Mouse (Mus musculus): ENCODE measurements around the gene Rab11fip3. TPM values are rescaled to one million over a fixed set of nuclear protein-coding genes. Genes with fewer than 3 reads are reported as not detected.

Gene Rab11fip3
- 46.4 and 91.6 TPM in 2 replicates for polyA plus RNA-seq (2012; rRNA removed; ENCODE audit: low replicate concordance)

DNA sequence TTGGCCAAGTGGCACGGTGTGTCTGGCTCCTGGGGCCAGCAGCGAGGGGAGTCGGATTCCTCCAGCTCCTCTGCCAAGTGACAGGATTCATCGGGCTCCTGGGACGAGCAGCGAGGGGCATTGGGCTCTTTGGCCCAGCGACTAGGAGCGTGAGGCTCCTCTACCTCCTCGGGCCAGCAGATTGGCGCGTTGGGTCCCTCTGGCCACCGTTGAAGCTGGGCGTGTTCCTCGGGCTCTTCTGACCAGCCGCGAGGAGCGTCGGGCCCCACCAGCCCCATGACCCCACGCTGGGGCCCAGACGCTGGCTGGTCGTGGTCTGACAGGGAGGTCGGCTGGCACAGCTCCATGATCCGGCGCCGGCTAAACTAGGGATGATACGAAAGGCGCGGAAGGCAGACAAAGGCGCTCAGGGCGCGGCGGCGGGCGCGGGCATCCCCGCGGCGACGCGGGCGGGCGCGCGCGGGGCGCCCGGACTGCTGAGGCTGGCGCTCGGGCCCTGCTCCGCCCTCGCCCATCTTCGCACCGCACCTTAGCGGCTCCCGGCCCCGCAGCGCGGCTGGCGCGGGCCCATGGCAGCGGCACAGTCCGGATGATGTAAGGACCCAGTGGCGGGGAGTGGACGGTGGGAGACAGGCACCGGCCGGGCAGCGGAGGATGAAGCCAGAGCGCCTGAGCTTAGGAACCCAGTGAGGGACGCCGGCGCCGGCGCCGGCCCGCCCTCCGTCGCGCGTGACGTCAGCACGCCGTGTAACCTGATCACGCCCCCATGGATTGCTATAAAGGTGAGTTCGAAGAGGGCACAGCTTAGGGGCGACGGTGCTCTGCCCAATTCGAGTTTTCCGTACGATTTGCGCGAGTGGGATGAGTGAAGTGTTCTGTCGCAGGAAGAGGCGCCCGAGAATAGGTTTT is at the start of gene Rab11fip3:
Rab11fip3 (minus strand) TSS at position 725 of the 909 bp plus-strand sequence.

DNA sequence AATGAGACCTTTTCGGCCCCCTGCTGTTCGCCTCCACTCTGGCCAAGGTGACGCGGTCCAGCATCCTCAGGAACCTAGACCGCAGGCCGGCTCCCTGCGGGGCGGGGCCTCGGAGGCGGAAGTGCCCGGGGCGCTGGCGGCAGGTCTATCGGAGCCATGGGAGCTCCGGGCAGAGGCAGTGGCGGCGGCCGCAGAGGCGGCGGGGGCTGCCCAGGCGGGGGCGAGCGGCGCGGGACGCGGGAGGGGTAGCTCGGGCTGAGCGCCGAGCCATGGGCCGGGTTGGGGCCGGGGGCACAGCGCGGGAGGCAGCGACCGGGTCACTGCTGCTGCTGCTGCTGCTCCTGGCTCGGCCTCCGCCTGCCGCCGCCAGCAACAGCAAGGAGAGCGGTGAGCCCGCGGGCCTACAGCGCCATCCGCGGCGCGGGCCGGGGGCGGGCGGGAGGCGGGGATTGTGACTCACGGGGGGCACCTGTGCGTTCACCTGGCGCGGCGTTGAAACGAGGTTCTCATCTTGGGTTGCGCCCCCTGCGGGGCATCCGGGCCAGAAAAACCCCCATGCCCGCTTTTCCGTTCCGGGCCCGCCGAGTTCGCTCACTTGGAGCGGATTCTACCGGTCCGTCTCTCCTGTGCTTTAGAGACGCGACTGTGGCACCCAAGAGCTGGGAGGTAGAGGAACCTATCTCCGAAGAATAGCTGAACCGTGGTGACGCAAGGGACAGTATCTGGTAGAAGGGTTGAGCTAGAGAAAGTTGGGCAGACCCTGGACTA is 44.0 kb upstream of the Rab11fip3 start, which contains the start of gene Tmem8:
Tmem8 (plus strand) TSS at position 119 of the 768 bp plus-strand sequence.

DNA sequence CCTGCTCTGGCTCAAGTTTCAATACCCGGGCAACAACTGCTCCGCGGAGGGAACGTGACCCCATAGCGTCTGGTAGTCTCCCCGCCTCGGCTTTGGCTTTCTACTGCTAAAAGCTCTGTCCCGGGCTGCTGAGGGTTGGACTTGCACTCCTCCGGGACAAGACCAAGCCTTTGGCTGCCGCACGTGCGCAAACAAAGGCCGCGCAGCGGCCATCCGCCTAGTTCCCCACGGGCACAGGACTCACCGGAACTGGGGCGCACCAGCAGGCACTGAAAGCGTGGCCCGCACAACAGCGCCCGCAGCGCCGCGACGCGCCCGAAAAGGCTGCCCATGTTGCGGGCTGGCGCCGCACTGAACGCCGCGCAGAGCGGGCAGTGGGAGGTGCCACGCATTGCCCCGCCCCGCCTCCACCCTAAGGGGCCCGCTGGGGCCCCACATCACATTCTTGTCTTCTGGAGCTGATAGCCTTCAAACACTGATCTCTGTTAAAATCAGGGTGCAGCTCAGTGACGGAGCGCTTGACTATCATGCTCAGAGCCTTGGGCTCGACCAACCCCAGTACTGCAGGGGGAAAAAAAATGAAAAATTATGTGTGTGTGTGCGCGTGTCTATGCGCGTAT is 25.9 kb upstream of the Rab11fip3 start, which contains the start of gene Nme4:
Nme4 (minus strand) TSS at position 482 of the 620 bp plus-strand sequence.

DNA sequence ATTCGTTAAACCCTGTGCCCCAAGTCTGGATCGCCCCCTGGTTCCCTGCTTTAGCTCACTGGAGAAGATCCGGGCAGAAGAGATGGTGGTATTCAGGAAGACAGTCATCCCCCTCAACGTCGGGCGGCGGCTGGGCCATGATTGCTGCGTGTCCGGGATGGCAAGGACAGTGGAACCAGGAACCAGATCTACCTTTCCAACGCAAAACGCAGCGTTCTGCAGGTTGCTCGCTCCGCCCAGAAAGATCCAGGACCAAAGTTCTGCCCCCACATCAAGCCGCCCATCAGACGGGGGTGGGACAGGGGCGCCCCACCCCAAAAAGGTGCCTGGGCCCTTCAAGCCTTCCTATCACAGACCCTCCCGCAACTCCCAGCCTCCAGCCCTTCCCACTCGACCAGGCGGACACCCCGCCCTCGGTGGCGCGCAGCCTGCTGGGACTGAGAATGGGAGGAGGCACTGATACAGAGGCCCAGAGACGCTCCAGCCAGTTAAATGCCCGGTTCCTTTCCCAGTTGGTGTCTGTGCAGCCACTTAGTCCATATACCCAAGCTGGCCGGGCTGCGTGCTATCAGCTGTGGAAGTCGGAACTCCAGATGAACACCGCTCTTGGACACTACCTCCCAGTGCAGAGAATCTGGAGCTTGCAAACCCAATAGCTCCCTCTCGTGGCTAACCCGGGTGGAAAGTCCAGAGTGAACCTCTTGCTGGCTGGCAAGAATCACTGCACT is 20.7 kb upstream of the Rab11fip3 start, which contains the start of gene Decr2:
Decr2 (minus strand) TSS at position 433 of the 728 bp plus-strand sequence.

DNA sequence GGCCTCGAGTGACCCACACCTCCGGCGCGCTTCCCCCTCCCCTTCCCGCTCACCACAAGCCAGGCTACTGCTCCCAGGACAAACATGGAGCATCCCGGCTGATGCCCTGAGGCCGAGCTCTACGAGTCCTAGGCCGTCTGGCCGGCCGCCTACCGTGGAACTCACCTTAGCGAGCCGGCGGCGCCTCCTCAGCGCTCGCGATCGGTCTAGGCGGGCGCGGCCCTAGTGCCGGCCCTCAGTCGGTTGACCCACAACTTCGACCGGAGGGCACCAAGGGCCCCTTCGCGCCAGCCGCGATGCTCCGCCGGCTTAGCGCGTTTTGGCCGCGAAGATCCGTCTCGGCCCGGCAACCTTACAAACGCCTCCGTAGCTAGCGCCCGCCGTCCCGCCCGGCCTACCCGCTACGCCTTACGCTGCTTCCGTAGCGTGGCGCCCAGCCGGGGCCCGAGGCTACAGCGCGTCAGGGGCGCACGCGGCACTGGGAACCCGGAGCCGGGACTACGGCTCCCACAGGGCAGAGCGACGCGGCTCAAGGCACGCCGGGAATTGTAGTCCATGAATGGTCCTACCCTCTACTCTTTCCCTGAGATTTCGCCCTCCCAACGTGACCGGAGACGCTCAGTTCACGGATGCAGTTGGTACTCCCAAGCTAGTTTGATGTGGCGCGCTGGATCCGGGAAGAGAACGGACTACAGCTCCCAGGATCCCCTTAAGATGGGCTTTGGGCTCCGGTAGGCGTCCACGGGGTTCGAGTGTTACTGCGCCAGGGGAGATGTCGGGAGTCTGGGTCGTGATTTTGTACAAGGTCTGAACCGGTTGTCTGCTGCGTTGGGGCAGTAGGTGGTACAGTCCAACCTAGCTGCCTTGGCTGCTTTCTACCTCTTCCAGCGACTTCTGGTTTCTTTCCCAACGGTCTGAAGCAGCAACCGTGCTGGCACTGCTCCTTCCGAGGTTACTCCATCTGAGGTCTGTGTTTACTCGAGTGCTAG is 83.8 kb downstream of the Rab11fip3 start, which contains the start of gene Capn15:
Capn15 (minus strand) TSS at position 491 of the 989 bp plus-strand sequence.

DNA sequence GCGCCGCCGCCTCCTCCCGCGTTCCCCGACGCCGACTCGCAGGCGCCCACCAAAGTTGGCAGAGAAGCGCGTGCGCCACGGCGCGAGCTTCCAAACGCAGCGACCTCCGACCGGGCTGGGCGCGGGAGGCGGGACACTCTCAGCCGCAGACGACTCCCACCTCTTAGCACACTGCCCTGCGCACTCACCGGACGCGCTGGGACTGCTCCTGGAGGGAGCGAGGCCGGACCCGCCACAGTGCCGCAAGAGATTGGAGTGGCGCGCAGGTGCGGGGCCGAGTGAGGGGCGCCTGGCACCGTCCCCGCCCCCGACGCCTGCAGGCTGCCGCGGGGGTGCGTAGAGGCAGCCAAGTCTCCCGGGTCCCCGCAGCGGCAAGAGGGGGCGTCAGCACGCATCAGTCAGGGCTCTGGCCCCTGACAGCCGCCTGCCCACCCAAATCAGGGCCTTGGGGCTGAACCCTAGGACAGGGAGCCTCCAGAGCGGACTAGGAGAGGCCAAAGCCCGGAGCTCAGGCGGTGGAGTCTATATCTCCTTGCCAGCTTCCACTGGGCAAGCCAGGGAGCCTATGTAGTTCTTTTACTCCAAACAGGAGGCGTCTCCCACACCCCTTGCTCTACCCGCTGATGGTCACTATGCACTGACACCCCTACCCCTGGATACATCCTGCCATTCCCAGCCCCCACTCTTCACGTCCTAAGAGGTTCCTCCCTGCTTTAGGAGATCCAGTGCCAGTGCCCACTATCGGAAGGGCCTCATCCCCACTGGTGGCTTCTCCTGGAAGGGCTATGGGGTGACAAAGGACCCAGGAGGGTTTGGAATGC is 117.3 kb downstream of the Rab11fip3 start, which contains the start of gene A930017K11Rik:
A930017K11Rik (minus strand) TSS at position 763 of the 821 bp plus-strand sequence.

DNA sequence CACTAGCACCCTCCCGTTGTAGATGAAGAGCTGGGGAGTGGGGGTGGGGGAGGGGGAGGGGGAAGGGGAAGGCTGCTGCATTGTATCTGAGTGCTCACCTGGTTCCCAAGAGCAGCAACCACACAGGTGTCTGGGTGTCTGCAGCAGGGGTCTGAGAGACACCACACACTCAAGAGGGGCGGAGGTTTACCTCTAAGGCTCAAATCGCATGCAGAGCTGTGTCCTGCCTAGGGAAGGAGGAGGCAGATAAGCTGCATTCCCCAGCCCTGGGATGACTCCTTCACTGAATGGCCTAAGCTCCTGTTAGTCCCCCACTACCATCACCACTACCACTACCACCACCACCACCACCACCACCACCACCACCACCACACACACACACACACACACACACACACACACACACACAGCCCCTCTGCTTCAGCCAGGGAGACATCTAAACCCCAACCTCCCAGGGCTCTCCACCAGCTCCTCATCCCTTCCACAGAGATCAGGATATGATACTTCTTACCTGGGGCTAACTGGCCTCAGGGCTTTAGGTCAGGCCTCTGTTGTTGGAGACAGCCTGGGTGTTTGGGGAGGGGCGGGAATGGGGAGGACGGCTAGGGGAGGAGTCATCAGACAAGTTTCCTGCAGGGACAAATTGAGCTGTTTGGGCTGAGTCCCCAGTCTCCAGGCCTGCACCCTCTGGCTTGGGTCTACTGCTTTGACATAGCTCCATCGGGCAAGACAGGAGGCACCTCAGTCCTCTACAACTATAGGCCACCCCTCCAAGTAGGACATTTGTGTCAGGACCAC is 124.8 kb downstream of the Rab11fip3 start, which contains the start of the genes Pigq and Nhlrc4:
Pigq (minus strand) TSS at position 571 of the 798 bp plus-strand sequence.
Nhlrc4 (minus strand) TSS at position 596 of the 798 bp plus-strand sequence.

Other genes starting within 250 kb of the Rab11fip3 start
- gene Wdr24, start 245.9 kb downstream of the Rab11fip3 start, polyA plus RNA-seq (2012; rRNA removed; ENCODE audit: low replicate concordance) = 27.2 and 27.4 TPM in 2 replicates
- 43.0 and 55.8 TPM in 2 replicates for gene Jmjd8, start 240.7 kb downstream of the Rab11fip3 start, polyA plus RNA-seq (2012; rRNA removed; ENCODE audit: low replicate concordance)
- 105 and 167 TPM in 2 replicates for gene Stub1, start 236.2 kb downstream of the Rab11fip3 start, polyA plus RNA-seq (2012; rRNA removed; ENCODE audit: low replicate concordance)
- 6.5 and 12.9 TPM in 2 replicates for gene Rhbdl1, start 232.3 kb downstream of the Rab11fip3 start, polyA plus RNA-seq (2012; rRNA removed; ENCODE audit: low replicate concordance)
- gene Gm20683, start 227.8 kb downstream of the Rab11fip3 start, polyA plus RNA-seq (2012; rRNA removed; ENCODE audit: low replicate concordance) = 68.5 and 82.6 TPM in 2 replicates
- 122 and 144 TPM in 2 replicates for gene Rhot2, start 224.7 kb downstream of the Rab11fip3 start, polyA plus RNA-seq (2012; rRNA removed; ENCODE audit: low replicate concordance)
- gene Wdr90, start 208.1 kb downstream of the Rab11fip3 start, polyA plus RNA-seq (2012; rRNA removed; ENCODE audit: low replicate concordance) = 9.5 and 30.5 TPM in 2 replicates
- gene Mcrip2, start 200.8 kb downstream of the Rab11fip3 start, polyA plus RNA-seq (2012; rRNA removed; ENCODE audit: low replicate concordance) = 135 and 209 TPM in 2 replicates
- gene Mettl26, start 194.5 kb downstream of the Rab11fip3 start, polyA plus RNA-seq (2012; rRNA removed; ENCODE audit: low replicate concordance) = 162 and 249 TPM in 2 replicates
- gene Wfikkn1, start 188.7 kb downstream of the Rab11fip3 start, polyA plus RNA-seq (2012; rRNA removed; ENCODE audit: low replicate concordance) = 1.3 and 1.9 TPM in 2 replicates
- 38.2 and 46.0 TPM in 2 replicates for gene Rab40c, start 149.8 kb downstream of the Rab11fip3 start, polyA plus RNA-seq (2012; rRNA removed; ENCODE audit: low replicate concordance)
- 69.2 and 87.1 TPM in 2 replicates for gene Pigq, start 124.6 kb downstream of the Rab11fip3 start, polyA plus RNA-seq (2012; rRNA removed; ENCODE audit: low replicate concordance)
- gene Nhlrc4, start 124.6 kb downstream of the Rab11fip3 start, polyA plus RNA-seq (2012; rRNA removed; ENCODE audit: low replicate concordance) = not detected in 2 replicates
- gene A930017K11Rik, start 117.0 kb downstream of the Rab11fip3 start, polyA plus RNA-seq (2012; rRNA removed; ENCODE audit: low replicate concordance) = not detected in 2 replicates
- gene Capn15, start 83.8 kb downstream of the Rab11fip3 start, polyA plus RNA-seq (2012; rRNA removed; ENCODE audit: low replicate concordance) = 74.2 and 92.9 TPM in 2 replicates
- gene Decr2, start 20.8 kb upstream of the Rab11fip3 start, polyA plus RNA-seq (2012; rRNA removed; ENCODE audit: low replicate concordance) = 15.3 and 18.5 TPM in 2 replicates
- gene Nme4, start 26.0 kb upstream of the Rab11fip3 start, polyA plus RNA-seq (2012; rRNA removed; ENCODE audit: low replicate concordance) = 12.7 and 15.1 TPM in 2 replicates
- 256 and 334 TPM in 2 replicates for gene Tmem8, start 43.7 kb upstream of the Rab11fip3 start, polyA plus RNA-seq (2012; rRNA removed; ENCODE audit: low replicate concordance)
- gene Mrpl28, start 53.9 kb upstream of the Rab11fip3 start, polyA plus RNA-seq (2012; rRNA removed; ENCODE audit: low replicate concordance) = 55.6 and 73.6 TPM in 2 replicates
- 13.2 and 13.6 TPM in 2 replicates for gene Axin1, start 69.1 kb upstream of the Rab11fip3 start, polyA plus RNA-seq (2012; rRNA removed; ENCODE audit: low replicate concordance)
- gene Pdia2, start 129.5 kb upstream of the Rab11fip3 start, polyA plus RNA-seq (2012; rRNA removed; ENCODE audit: low replicate concordance) = 0.60 and 32.8 TPM in 2 replicates
- 2.7 and 29.7 TPM in 2 replicates for gene Rgs11, start 133.4 kb upstream of the Rab11fip3 start, polyA plus RNA-seq (2012; rRNA removed; ENCODE audit: low replicate concordance)
- 2.7 and 18.3 TPM in 2 replicates for gene Arhgdig, start 138.2 kb upstream of the Rab11fip3 start, polyA plus RNA-seq (2012; rRNA removed; ENCODE audit: low replicate concordance)
- 278 and 463 TPM in 2 replicates for gene Fam234a, start 174.7 kb upstream of the Rab11fip3 start, polyA plus RNA-seq (2012; rRNA removed; ENCODE audit: low replicate concordance)
- gene Luc7l, start 183.3 kb upstream of the Rab11fip3 start, polyA plus RNA-seq (2012; rRNA removed; ENCODE audit: low replicate concordance) = 6.7 and 8.1 TPM in 2 replicates